Mouse (Mus musculus): ENCODE results near the gene Cdh13.

DNA sequence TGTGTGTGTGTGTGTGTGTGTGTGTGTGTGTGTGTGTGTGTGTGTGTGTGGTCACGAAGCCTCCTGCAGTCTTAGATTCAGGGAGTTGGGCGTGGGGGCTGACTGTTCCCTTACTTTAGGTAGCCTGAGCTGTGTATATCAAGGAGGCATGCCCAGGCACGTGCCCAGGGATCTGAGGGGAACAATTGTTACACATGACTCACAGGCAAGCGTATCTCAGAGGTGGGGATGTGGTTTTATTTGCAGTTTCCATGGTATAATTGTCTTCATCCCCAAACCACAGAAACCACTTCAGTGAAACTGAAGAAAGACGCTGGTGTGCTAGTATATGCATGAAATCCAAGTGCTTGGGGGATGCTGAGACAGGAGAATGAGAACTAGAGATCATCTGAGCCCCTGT is 546.8 kb downstream of the Cdh13 start:
- TF ChIP-seq CTCF (IDR thresholded peaks at IDR 0.05; ENCODE audit: low read depth), result no peak
- no peak for TF ChIP-seq EP300 (optimal IDR thresholded peaks at IDR 0.05)

All from stomach, postnatal 0 days (tissue).